Mouse (Mus musculus) thymus, postnatal 4 days (tissue): ENCODE measurements around the gene 8030474K03Rik.
A peak's percentile ranks its signal among the peaks of the same experiment; 100 is the strongest.
"Not testable (repeated sequence)": the region's sequence is repeated elsewhere in the genome, so short reads cannot be mapped to it uniquely, and the experiment has no call there.

Source experiments
- DNase-seq: peaks from one replicate; pipeline ENCODE4 v3.0.0; 2021

The 8030474K03Rik gene

DNA sequence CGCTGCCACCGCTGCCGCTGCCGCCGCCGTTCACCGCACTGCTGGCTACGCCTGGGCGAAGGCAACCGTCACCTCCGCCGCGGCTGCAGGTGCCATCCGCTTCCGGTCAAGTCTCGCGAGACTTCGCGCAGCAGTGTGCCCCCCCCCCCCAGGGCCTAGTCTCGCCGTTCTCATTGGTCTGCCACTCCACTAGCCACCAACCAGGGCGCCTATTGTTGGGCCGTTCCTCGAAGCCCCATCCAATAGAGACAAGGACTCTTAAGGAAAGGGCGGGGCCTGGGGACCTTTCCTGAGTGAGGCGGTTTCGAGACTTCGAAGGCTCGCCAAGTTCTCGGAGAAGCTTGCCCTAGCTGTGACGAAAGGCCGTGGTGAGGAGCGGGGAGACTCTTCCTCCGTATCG, at the start of gene 8030474K03Rik, which contains the start of gene Gm4779:
8030474K03Rik (plus strand) TSS at position 315 of the 400 bp plus-strand sequence.
Gm4779 (minus strand) TSS at position 82 of the 400 bp plus-strand sequence.
- no peak for DNase-seq

DNA sequence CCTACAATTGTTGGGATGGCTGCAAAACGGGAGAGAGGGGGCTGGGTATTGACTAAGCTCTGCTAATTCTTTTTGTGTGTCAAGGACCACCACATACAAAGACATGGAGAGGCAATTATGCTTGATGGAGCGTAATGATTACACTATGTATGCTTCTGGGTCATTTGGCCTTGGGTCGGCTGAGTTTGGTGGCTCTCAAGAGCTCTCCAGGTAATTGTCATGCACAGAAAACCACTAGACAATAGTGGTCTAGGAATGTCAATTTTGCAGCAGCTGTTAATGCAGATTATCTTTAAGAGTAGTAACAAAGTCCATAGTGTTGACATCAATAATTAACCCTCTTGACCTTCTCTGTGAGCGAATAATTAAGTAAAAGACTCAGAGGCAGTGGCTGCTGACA, 44.3 kb upstream of the 8030474K03Rik start:
- no peak for DNase-seq

GRCm38 (mm10) chrX:101754478-101754877, 40.0 kb upstream of the 8030474K03Rik start:
- no peak for DNase-seq

DNA sequence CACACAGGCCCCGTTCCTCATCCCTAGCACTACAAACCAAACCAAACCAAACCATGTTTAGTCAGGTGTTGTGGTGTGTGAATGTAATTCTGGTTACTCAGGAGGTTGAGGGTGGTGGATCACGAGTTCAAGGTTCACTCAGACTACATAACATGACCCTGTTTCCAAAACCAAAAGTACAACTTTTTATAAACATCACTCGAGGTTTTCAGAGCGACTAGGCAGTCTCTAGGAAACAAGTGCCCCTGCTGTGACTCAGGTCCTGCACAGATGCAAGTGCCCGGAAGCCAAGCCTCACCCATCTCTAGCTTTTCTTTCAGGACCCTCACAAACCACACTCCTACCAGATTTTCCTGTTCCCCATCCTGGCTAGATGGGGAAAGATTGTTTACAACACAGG, 29.8 kb upstream of the 8030474K03Rik start:
- DNase-seq: no peak

DNA sequence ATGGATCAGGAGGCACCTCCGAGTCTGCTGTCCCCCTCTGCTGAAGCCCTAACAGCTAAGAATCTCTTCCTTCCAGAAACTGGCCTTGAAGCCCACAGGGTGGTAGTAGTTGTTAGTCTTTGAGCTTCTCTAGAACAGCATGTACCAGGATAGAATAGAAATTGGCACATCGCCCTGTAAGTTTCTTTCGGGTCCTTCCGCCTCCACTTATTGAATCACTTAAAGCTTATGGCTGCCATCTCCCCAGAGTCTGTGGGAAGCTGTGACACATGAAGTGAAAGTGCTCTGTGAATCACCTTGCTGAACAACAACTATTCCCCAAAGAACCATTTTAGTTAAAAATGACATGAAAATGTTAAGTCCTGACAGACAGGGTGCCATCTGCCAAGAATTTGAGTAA, 29.3 kb upstream of the 8030474K03Rik start:
- no peak for DNase-seq

GRCm38 (mm10) chrX:101767280-101767679, 27.2 kb upstream of the 8030474K03Rik start:
- DNase-seq: no peak

DNA sequence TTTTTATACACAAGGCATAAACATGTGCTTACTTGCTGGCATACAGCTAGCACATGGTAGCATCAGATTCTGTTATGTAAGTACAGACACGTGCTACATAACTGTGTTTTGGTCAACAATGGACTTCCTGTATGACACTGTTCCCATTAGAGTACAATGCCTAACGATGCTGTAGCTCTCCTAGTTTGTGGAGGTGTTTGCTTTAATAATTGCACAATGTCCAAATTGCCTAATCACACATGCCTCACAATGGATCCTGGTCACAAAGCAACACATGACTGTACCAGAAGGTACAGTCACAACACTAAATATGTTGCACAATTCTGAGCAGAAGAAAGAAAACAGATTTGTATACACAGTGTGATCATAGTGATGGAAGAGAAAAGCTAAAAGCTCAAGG, 25.0 kb upstream of the 8030474K03Rik start:
- no peak for DNase-seq

DNA sequence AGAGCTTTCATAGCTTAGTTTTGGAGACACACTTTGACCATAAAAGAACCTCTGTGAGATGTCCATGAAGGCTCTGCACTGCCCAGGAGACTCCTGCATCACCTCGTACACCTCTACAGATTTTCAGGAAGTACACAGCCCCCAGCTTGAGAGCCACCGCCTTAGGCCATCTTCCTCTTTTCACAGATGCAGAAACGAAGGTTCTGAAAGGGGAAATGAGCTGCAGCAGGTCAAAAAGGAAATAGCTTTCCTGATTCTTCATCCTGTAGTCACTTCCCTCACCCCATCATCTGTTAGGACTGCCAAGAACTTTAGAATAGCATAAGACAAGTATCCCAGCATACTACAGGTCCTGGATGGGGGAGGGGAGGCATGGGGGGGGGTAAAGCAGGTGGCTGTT, 24.1 kb upstream of the 8030474K03Rik start:
- no peak for DNase-seq

DNA sequence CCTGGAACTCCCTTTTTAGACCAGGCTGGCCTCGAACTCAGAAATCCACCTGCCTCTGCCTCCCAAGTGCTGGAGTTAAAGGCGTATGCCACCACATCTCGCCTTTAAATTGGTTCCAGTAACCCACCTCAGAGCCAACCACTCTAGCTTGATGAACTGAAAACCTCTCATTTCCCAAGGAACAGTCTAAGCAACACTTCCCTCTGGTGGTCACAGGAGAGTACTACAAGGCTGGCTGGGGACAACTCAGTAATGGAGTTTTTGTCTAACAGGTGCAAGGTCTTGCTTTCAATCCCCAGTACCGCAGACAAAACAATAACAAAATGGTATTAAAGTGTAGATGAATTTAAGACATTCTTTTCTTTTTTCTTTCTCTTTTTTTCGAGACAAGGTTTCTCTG, 22.4 kb upstream of the 8030474K03Rik start:
- DNase-seq: peak; percentile 74

GRCm38 (mm10) chrX:101791551-101791950, 2.9 kb upstream of the 8030474K03Rik start:
- peak; percentile 77 for DNase-seq

DNA sequence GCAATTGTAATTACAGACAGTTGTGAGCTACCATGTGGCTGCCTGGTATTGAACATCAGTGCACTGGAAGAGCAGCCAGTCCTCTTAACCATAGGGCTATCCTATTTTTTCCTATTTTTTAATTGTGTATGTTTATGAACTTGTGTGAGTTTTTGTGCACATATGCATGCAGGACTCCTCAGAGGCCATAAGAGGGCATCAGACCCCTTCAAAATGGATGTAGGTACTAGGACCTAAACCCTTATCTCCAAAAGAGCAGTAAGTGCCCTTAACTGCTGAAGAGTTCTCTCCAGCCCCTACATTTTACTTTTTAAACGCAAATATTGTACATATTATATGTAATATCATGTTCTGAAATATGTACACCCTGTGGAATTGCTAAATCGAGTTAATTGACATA, 11.1 kb downstream of the 8030474K03Rik start:
- DNase-seq: no peak

DNA sequence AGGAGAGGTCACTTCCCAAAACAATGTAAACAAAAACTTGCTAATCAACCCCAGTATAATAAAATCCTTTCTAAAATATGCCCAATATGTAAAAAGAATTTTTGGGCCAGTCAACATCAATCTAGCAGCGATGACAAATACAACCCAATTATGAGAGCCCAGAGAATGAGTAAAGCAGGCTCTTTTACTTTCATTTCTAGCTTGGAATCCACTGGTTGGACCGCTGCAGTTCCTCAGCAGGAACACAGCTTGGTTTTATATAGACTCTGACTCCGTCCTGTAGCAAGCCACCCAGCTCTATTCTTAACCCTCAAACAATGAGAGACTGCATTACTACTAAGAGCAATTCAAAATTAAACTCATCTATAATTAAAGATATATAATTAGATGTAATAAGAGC, 17.3 kb downstream of the 8030474K03Rik start:
- DNase-seq: no peak

DNA sequence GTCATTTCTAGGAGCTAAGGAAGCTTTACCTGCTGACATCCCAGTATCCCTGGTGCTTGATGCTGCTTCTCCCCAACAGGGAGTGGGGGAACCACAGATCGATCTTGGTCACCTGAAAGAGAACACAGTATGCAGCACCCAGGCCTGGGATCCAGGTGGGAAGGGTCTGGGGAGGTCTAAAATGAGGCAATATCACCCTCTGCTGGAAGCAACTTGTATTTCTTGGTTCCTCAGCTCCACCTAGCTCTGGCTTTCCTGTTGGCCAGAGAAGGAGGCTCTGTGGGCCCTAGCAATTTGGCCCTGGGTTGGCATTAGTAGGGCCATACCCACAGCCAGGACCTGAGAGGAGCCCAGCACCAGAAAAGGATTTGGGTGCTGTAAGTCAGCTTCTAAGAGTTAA, 24.7 kb downstream of the 8030474K03Rik start:
- DNase-seq: no peak

DNA sequence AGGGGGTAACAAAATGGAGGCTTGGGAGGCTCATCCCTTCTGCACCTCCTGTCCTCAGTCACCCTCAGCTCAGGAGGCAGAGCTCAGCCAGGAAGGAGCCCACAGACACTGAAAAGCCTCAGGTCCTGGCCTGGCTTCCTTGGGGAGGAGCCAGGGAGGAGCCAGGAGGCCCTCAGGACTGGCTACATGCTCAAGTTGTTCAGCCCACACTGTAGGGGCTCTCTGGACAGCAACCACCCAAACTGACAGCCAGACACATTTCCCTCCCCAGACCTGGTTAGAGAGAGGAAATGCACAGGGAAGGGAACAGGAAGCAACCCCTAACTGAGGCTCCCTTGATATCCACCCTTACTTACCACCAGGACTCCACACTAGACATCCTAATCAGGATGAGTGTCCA, 25.5 kb downstream of the 8030474K03Rik start:
- DNase-seq: not testable (repeated sequence)

DNA sequence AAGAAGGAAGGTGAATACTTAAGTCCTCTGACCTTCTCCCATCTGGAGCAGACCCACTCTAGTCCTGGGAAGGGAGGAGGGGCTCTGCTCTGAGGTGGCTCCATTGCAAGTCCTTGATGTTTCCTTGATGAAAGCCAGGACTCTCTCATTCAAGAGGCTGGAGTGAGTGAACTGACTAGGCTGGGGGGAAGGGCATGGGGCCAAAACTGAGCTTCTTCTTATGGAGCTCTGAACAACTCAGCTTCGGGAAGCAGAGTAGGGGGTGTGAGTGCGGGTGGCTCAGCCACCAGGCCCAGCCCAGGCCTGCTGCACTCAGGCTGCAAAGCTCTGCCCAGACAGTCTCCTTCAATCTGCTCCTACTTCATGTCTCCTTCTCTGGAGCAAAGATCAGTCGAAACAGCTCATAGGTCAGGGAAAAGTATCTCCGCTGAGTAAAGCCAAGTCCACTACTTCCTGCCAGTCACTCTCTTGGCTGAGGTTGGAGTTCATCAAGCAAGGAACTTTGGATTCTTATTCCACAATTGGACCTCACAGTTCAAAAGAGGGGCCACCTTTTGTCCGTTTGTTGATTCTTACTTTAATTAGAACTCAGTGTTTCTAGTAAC, 52.8 kb downstream of the 8030474K03Rik start:
- no peak for DNase-seq
